In genomic region chr12:79297121-79297576, GRCm38 (mm10) we compare ENCODE assay signal across 8 mouse cellular contexts. TPM values are rescaled to one million over a fixed set of nuclear protein-coding genes. Genes with fewer than 3 reads are reported as not detected.
DNase-seq lines count a peak whose midpoint lies in the region; ATAC-seq and TF ChIP-seq lines count a peak whose summit lies in the region.

Rad51b (plus strand) TSS chr12:79297282.

- under 1% methylated on average over 21 of the region's 21 CpGs for WGBS in cerebellum, adult 2 months
- under 1% methylated on average over 21 of the region's 21 CpGs for WGBS in forebrain, postnatal 0 days
- under 1% methylated on average over 21 of the region's 21 CpGs for WGBS in lung, embryonic 15.5 days

- TF ChIP-seq CTCF in cerebellum, adult 2 months (IDR thresholded peaks at IDR 0.05; ENCODE audit: borderline replicate concordance, insufficient read depth, low read depth, low read length): no peak
- no peak for TF ChIP-seq CTCF in forebrain, postnatal 0 days (IDR thresholded peaks at IDR 0.05; ENCODE audit: low read depth)

- H3K4me2 ChIP-seq in forebrain, postnatal 0 days (ENCODE audit: low read depth): peak within 1 kb of the TSS; percentile 79
- peak within 1 kb of the TSS; percentile 69 for H3K4me2 ChIP-seq in lung, embryonic 15.5 days

- no peaks in the 10 kb centered on the region for H3K9me3 ChIP-seq in forebrain, postnatal 0 days (ENCODE audit: low read length)
- H3K9me3 ChIP-seq in lung, embryonic 15.5 days: no peaks in the 10 kb centered on the region

- H3K4me3 ChIP-seq in cerebellum, adult 2 months (replicated peaks; ENCODE audit: insufficient read depth, low read depth, low read length): peak within 1 kb of the TSS; percentile 75
- H3K4me3 ChIP-seq in forebrain, postnatal 0 days (ENCODE audit: low read depth, low read length): peak within 1 kb of the TSS; percentile 61
- H3K4me3 ChIP-seq in lung, embryonic 15.5 days: peak within 1 kb of the TSS; percentile 71

- TF ChIP-seq POLR2A in cerebellum, adult 2 months (IDR thresholded peaks at IDR 0.05; ENCODE audit: borderline replicate concordance, insufficient read depth, low read length): no peak

- H3K36me3 ChIP-seq in forebrain, postnatal 0 days (ENCODE audit: insufficient read depth): no peaks in the 10 kb centered on the region
- H3K36me3 ChIP-seq in lung, embryonic 15.5 days: peaks cover 3% of the 10 kb centered on the region; the same call in 1 of the 2 replicates

- H3K9ac ChIP-seq in forebrain, postnatal 0 days: peak within 1 kb of the TSS; percentile 42
- H3K9ac ChIP-seq in lung, embryonic 15.5 days: peak within 1 kb of the TSS; percentile 68

- H3K27me3 ChIP-seq in cerebellum, adult 2 months (ENCODE audit: control insufficient read depth, insufficient read depth, low read length): no peaks in the 10 kb centered on the region
- no peaks in the 10 kb centered on the region for H3K27me3 ChIP-seq in forebrain, postnatal 0 days (ENCODE audit: insufficient read depth, low read length)
- H3K27me3 ChIP-seq in lung, embryonic 15.5 days: no peaks in the 10 kb centered on the region

- no peak within 1 kb of the TSS for H3K27ac ChIP-seq in cerebellum, adult 2 months (ENCODE audit: insufficient read depth, low read length)
- peak within 1 kb of the TSS; percentile 54; the same call in 1 of the 2 replicates for H3K27ac ChIP-seq in forebrain, postnatal 0 days (ENCODE audit: low read depth, low read length)
- peak within 1 kb of the TSS; percentile 21 for H3K27ac ChIP-seq in lung, embryonic 15.5 days

- H3K4me1 ChIP-seq in cerebellum, adult 2 months (ENCODE audit: control insufficient read depth, insufficient read depth, low read length): no peaks in the 10 kb centered on the region
- peaks cover 3% of the 10 kb centered on the region; the same call in 1 of the 2 replicates for H3K4me1 ChIP-seq in forebrain, postnatal 0 days (ENCODE audit: insufficient read depth)
- H3K4me1 ChIP-seq in lung, embryonic 15.5 days: peaks cover 18% of the 10 kb centered on the region

- ATAC-seq in forebrain, postnatal 0 days: peak; percentile 86
- ATAC-seq in lung, embryonic 15.5 days (ENCODE audit: borderline replicate concordance, extremely low read depth, low FRiP score, low TSS enrichment): peak; percentile 79; the same call in 1 of the 2 replicates

- peak; percentile 95 for DNase-seq in MEL-GATA-1-ER (ENCODE audit: extremely low read depth, low read depth)
- DNase-seq in cerebellum, adult 2 months: peak; percentile 65 to 81
- DNase-seq in forebrain, postnatal 0 days: peak; percentile 88
- DNase-seq in heart, postnatal 4 days: peak; percentile 75
- peak; percentile 59 to 70 for DNase-seq in layer of hippocampus, adult 8-10 months (ENCODE audit: low spot score in 2 of 2)
- peak; percentile 67 for DNase-seq in ovary, adult 18-20 months (ENCODE audit: low spot score)
- peak; percentile 87 for DNase-seq in thymus, postnatal 0 days (ENCODE audit: low spot score)

RNA-seq across cellular contexts. Expression of gene Rad51b, which starts in this region (rescaled TPM):
- 0.23 and 0.44 TPM in 2 replicates for polyA plus RNA-seq in cerebellum, adult 2 months (2012; rRNA removed)
- total RNA-seq in forebrain, postnatal 0 days (2014; rRNA removed): 0.23 and 0.62 TPM in 2 replicates
- polyA plus RNA-seq in forebrain, postnatal 0 days (2015; fragmentation: Nextera tagmentation; extraction: Ambion mirVana): 0.72 and 1.1 TPM in 2 replicates
- total RNA-seq in heart, postnatal 4 days (2021): 1 to 10 TPM; 3.4 to 4.3 TPM
- under 1 TPM in 2 of 4 experiments, not detected in 2; 0.17 to 0.34 TPM for total RNA-seq in layer of hippocampus, adult 8-10 months (2022)
- 7.6 and 9.0 TPM in 2 replicates for polyA plus RNA-seq in lung, embryonic 15.5 days (2015; fragmentation: Nextera tagmentation; extraction: Ambion mirVana)
- polyA plus RNA-seq in thymus, postnatal 0 days (2015; fragmentation: Nextera tagmentation; extraction: Ambion mirVana): 4.6 and 4.8 TPM in 2 replicates

Comparison
In these comparisons a context has a peak if more than half of its experiments do, and no peak if none do; other contexts are left out.
1. Peak in DNase-seq and H3K4me3 ChIP-seq in cerebellum, adult 2 months; RNA of the gene not detected or under 1 TPM.
2. Peak in DNase-seq in layer of hippocampus, adult 8-10 months; RNA of the gene not detected or under 1 TPM.